Mouse (Mus musculus): ENCODE results near the gene Slx4ip. TPM values are rescaled to one million over a fixed set of nuclear protein-coding genes. Genes with fewer than 3 reads are reported as not detected.
A peak's percentile ranks its signal among the peaks of the same experiment; 100 is the strongest.

Gene Slx4ip
- total RNA-seq, 4 experiments from 2014 or later = 2.5 to 3.8 (median 3.1) TPM

DNA sequence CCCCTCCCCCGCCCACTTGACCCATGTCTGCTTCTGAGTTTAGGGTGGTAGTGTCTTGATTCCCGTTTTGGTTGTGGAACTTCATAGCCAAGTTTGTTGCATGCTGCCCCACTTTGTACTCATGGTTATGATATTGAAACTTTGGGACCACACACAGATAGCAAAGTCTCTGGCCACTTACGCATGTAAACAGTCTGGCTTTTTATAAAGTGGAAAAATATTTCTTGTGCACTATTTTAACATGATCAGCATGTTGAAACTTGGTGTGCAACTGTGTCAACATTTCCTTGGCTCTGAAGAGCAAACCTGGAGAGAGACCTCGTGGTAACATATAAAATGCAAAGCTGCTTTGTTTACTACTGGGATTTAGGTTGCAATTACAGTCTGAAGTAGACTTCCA lies 56.5 kb downstream of the Slx4ip start:
- DNase-seq (ENCODE audit: low spot score in 2 of 2) = no peak

DNA sequence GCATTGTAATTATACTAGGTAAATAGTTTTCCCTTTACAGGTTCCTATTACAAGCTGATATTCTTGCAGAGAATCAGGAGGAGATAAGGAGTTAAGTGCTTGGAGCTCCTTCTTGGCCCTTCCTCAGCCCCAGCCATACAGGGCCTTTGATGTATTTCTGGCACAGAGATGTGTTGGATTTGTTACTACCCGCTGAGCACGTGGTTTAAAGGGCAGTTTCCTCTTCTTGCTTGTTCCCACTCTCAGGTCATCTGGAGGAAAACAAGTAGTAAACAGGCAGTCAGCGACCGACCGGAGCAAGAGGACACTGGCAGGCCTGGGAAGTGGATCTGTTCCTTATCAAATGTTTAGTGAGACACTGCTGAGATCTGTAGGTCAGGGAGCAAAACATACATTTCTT lies 56.9 kb downstream of the Slx4ip start:
- peak; percentile 33 to 41 for DNase-seq (ENCODE audit: low spot score in 2 of 2)

DNA sequence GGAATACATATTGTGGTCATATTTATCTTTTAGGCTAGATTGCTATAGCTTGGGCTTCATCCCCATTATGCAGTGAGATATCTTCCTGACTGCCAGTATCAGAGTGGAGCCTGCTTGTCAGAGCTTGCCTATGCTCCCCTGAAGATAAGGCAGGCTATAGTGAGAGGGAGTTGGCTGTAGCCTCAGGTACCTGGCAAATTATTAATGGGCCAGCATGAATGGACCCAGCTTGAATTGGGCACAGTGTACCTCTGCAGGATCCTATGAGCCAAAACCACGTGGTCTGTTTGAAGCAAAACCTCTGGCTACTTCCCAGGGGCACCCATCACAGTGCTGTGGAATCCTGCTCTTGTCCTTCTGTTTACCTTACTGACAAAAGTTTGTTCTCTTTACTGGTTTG lies 61.2 kb downstream of the Slx4ip start:
- no peak for DNase-seq (ENCODE audit: low spot score in 2 of 2)

DNA sequence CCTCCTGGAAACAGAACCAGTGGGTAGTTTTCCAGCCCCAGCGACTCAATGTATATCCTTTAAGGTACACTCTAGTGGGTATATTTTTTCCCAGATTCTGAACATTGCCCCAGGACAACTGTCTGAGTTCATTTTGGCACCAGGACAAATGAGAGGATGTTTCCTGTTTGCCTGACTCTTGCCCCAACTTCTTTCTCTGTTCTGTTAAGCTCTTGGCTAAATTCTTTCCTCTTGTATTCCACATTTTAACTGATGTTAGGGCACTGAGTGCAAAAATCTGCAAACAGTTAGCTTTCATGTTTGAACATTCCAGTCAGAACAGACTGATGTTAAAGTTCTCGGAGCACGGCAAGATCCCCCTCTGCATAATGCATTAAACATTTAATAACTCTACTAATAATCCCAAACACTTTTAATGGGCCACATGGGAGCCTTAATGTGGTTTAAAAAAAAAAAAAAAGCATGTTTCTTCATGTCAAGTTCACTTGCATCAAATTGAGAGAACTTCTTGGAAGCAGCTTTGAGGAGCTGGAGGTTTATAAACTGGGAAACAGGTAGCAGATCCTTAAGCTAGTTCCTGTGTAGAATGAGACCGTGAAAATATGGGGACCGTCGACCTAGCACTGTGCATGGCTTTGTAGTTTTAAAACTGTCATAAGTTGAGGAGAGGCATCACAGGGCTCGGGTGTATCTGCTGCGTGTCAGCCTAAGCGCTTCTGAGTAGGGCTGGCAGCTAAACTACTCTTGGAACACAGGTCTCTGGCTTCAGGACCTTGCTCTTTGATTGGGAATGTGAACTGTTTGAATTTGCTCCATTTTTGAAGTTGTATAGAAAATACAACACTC lies 64.9 kb downstream of the Slx4ip start:
- no peak for DNase-seq (ENCODE audit: low spot score in 2 of 2)

DNA sequence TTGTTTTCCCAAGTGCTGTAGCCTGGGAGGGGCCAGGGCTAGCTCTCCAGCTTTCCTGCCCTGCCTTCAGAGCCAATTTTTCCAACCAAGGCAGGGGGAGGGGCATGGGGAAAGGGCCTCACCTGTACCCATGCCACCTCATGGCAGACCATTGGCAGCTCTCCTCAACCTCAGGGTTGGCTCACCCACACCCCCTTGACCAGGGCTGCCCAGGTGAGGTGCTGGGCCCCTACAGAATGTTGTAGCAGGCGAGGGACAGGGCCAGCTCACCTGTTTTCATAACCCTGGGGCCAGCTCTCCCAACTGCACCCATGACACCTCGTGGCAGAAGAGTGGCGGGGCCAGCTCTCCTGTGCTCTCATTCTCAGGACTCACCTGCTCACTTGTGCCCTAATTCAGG lies 67.7 kb downstream of the Slx4ip start:
- no peak for DNase-seq (ENCODE audit: low spot score in 2 of 2)

DNA sequence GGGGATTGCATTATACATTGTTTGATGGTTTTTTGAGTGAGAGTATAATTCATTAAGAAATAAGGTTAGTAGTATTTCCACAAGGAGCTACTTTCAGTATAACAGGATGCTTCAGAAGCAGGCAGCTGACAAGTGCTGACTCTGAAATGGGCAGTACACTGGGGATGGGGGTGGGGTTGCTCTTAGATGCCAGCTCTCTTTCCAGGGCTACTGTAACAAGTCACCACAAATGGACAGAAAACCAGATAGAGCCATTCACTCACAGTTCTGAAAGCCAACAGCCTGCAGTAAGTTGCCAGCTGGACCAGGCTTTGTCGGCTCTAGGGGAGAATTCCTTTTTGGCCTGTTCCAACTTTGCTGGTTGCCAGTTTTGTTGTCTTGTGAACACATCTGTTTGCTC lies 84.8 kb downstream of the Slx4ip start:
- no peak for DNase-seq (ENCODE audit: low spot score in 2 of 2)

DNA sequence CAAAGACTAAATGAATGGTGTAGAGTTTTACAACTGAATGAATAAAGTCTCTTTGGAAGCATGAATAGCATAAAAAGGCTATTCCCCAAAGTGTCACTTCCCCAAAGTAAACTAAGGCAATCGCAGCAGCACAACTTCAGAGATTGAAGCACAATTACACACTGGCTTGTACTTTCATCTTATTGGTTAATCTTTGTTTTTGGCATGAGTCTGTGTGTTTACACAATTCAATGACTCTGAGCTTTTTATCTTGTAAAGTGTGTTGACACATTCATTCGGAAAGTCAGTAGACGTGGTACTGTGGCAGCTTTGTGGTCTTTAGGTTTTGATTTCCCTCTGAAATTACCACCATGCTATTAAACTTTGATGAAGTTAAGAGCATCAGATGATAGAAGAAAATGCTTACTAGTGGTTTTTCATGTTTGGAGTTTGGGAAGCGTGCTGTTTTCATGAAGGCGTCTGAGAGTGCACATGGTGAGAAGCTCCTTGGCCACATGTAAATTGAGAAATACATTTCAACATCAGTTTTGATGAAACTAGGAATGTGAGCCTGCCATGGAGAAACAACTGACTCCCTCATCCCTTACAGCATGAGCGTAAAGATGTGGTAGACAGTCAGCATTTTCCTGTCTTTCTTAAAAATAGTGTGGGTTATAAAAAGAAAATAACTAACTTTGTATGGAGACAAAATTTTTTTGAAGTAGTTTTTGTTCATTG lies 88.2 kb downstream of the Slx4ip start:
- DNase-seq (ENCODE audit: low spot score in 2 of 2) = no peak

DNA sequence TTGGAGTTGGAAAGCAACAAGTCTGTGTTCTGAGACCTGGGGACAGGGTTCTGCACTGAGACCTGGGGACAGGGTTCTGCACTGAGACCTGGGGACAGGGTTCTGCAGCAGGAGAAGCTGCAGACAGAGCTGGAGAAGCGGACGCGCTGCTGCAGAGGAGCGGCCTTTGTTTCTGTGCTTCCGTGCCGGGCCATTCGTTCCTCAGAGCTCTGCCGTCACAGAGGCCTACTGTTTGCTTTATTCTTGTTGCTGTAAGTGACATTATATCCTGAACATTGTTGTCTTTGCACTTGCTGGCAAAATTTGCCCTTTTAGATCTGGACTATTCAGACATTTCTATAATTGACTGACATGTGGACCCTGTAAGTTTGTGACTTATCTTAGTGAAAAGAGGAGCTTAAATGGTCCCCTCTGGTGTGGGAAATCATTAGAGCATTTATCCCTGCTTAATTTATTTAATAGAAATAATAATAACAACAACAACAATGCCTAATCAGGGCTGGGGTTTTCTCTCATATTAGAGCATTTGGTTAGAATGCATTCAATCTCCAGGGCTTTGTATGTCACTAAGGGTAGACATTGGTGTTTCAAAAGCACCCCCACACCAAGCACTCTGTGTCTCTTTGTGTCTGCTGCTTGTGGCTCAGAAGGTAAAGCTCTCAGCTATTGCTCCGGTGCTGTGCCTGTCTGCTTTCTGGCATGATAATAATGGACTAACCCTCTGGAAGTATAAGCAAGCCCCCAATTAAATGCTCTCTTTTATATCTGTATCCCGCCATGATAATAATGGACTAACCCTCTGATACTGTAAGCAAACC lies 90.3 kb downstream of the Slx4ip start:
- DNase-seq (ENCODE audit: low spot score in 2 of 2) = no peak

DNA sequence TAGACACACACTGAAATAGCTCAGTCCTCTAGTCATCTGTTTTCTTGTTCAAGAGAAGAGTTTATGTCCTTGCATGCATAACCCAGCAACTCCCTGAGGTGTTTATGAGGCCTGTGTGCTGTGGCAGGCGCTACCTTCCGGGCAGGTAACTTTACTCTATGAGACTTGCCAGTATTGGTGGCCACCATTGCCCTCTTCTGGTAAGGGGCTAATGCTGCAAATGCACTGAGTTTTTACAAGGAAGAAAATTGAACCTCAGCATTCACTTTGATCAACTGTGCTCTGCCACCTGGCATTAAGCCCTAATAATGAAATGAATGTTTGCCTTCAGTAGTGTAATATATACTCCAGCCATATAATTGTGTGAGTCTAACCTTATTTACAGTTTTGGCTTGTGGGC lies 92.9 kb downstream of the Slx4ip start:
- DNase-seq (ENCODE audit: low spot score in 2 of 2) = no peak

DNA sequence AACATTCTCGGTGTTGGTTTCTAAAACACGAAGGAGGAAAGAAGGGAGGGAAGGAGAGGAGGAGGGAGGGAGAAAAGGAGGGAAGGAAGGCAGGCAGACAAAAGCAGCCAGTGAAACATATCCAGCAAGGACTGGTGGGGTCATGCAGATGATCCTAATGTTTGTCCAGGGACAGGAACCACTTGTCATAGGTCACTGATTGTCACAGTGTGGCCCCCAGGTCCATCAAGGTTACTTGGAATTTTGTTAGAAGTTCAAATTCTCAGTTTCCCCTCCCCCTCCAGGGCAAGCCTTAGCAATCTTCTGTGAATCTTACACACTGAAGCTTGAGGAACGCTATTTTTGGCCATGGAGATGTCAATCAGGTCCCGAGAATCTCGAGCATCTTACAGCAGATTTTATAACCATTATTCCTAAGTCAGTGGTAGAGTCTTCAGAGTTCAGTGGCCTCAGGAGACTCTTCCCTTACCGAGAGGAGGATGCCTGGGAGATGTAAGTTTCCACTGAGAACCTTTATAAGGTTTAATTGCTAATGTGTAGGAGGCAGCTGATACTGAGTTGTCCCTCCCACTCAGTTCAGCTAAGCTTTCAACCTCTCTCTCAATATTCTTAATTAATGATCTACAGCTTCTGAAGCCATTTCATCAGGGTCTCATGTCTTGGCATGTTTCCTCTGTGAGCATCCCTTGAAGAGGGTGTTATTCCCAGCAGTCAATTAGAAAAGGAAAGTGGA lies 95.1 kb downstream of the Slx4ip start:
- no peak for DNase-seq (ENCODE audit: low spot score in 2 of 2)

DNA sequence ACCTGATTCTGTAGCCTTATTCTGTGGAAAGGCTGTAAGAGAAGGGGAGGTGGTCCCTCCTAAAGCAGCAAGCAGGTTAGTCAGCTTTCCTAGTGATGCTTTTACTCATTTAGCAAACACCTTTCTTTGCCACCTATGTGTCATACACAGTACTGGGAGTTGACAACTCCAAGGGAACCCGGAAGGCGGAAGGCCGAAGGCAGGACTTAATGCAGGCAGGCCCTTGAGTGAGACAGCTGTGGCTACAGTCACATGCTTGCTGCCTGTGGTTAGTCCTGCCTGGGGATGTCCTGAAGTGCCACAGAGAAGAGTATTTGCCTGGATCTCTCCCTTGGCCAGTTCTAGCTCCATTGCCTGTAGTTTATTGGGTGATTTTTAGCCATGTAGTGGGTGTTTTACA lies 102.1 kb downstream of the Slx4ip start:
- DNase-seq (ENCODE audit: low spot score in 2 of 2) = no peak

DNA sequence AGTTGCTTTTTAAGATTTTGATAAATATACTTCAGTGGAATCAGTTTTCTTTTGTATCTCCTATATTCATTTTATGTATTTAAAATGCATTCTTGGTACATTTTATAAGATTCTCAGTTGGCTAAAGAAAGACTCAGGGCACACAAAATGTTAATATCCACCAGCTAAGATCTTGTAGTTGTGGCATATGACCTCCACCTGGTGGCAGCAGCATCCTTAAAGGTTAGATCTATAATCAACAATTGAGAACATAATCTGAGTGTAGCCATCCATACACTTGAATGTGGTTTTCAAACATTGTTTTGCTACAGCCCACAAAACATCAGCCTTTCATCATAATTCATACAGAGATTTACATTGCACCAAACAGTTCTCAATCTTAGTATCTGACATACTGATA lies 106.1 kb downstream of the Slx4ip start:
- DNase-seq (ENCODE audit: low spot score in 2 of 2) = no peak

DNA sequence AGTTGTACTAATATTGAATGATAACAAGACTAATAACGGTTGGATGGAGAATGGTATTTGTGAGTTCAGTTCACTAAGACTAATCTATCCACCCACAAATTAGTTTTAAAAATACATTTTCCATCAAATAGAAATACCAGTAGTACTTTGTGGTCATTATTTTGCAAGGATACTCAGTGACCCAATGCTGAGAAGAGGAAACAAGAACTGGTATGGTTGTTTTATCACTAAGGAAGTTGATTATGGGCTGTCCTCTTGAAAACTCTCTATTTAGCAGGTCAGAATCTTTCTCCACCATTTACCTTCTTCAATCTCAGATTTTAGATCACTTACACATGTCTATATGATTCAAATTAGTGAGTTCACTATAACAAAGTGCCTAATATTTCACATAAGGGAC lies 111.0 kb downstream of the Slx4ip start:
- DNase-seq (ENCODE audit: low spot score in 2 of 2) = no peak

DNA sequence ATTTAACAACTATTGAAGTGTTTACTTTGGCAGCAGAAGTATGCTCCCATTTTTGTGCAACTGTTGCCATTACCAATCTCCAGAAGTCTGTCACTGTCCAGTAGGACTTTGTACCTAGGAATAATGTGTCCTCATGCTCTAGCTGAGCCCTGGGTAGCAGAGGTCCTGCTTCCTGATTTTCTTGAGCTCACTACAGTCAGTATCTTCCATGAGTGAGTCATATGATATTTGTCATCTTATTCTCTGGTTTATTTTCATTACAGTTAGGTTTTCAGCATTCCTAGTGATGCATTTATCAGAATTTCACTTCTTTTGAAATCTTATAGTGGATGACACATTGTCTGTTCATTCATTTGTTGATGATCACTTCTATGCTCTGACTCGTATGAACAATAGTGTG lies 115.6 kb downstream of the Slx4ip start:
- no peak for DNase-seq (ENCODE audit: low spot score in 2 of 2)

DNA sequence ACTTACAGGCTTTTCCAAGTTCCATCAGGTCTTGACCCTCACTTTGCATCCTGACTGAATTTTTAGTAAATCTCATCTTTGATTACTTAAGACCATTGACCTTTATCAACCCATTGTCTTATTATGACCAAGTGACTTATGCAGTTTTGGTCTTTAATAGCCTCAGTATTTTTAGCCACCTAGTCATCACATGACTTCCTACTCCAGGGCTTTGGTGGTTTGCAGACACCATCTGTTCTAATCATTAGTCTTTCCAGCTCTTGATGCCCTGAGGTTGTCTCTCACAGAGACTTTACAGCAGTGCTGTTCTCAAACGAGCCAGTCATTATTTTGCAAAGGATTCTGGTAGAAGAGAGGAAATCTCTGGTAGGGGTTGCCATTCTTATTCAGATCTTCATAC lies 121.0 kb downstream of the Slx4ip start:
- DNase-seq (ENCODE audit: low spot score in 2 of 2) = no peak

DNA sequence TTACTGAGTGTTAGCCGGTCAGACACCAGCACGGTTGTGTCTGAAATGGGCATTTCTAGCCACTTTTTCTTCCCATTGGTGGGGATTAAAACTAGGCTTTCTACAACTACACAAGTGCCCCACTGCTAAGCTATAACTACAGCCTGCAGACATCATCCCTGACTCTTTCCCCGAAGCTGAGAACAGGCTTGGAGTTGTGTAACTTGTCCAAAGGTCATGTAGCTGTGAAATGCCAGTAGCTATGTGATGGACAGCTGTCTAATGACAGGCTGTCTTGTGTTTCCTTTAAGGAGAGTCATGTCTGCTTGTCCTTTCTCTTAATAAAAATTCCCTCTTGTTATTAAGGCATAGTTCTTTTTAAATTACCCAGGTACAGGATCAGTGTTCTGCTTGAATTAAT lies 122.1 kb downstream of the Slx4ip start:
- DNase-seq (ENCODE audit: low spot score in 2 of 2) = no peak

DNA sequence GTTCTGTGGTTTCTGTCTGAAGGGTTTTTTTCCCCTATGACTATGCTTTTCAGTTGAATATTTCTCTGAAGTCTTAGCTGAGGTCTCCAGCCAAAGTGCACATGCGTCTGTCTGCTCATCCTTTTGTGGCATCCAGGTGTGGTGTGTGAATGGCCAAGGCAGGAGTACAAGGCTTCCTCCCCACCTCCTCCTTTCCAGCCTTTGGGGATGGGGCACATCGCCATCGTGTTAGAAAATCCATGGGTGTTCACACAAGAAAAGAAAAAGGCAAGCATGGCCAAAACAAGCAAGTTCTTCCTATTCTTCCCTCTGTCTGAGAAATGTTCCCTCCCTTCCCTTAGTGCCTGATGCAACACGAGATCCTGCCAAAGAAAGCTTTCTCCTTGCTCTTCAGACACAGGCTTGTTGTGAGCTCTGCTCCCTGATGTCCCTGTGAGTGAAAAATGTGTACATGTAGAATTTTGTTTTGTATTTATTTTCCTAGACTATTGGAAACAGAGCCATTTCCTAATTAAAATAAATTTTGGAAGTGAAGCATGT lies 122.9 kb downstream of the Slx4ip start:
- no peak for DNase-seq (ENCODE audit: low spot score in 2 of 2)

DNA sequence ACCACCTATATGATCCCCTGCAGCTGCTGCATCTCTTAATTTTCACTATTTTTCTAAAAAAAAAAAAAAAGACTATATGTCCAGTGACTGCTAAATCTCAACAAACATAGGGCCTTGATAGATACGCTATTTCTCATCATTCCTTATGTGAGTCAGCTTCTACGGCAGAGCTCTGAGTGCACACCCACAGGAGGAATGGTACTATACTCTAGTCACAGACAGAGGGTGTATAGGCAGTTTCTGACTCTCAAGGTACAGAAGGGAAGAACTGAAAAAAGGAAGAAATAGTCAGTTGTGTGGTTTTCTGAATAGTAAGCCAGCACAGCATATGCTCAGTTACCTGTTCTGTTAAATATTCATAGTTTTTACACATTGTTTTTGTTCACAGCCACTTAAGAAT lies 123.4 kb downstream of the Slx4ip start:
- no peak for DNase-seq (ENCODE audit: low spot score in 2 of 2)

DNA sequence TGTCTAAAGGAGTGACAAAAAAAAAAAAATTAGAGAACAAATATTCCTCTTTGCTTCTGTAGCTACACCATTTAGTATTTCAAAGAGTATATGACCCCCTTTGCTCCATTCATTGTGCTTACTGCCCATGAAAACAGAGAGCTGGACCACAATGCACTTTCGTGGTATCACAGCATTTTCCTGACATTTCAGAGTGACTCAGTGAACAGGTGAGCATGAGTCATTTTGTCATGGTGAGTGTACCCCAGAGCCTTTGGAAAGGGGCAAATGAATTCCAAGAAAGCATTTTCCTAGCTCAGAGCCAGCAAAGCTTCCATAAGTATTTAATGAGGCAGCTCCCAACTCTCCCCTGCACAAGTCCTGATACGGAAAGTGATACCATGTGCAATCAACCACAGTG lies 153.1 kb downstream of the Slx4ip start:
- DNase-seq (ENCODE audit: low spot score in 2 of 2) = no peak

DNA sequence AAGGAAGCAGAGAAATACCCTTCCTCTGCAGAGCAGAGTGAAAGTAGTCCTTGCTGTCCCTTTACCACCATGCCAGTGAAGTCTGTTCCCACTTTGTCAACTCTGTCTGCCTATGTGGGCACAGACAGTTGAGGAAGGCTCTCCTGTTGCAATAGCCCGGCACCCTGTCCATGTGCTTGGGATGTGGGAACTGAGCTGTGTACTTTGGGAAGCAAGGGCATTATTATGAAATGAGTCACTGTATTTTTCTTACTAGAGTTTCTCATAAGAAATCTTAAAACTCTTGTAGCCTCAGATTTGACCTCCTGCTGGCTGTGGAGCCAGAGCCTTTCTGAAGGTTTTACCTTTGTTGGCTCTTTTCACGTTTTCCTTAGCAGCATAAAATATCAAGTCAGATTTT lies 158.3 kb downstream of the Slx4ip start:
- DNase-seq (ENCODE audit: low spot score in 2 of 2) = no peak

DNA sequence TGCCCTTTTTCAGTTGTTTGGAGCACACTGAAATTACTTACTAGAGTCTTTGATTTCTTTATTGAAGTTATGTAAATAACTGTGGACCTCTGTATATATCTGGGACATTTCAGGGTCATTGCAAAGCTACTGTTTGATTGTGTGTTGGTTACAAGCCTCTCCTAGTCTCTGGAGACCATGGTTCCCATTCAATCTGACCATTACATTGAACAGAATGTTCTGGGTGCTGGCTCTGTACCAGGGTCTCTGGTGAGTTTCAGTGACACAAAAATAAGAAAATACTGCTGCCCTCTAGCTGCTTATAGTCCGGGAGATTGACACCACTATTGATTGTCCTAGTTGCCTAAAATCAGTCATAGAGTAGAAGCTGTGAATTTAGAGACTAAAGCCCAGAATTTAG lies 158.9 kb downstream of the Slx4ip start:
- DNase-seq (ENCODE audit: low spot score in 2 of 2) = no peak

Data from gastrocnemius, adult 8-10 months (tissue).